Mouse (Mus musculus) granulocyte monocyte progenitor cell, adult 5-6 weeks (primary cell): ENCODE data around the gene Afap1l2. TPM values are rescaled to one million over a fixed set of nuclear protein-coding genes. Genes with fewer than 3 reads are reported as not detected.

Experiments
- ATAC-seq: replicated peaks from 2 replicates; pipeline ENCODE4 v1.8.0; 2016; ENCODE audit warnings: mild to moderate bottlenecking, moderate TSS enrichment, inconsistent platforms; ENCODE audit not compliant: poor library complexity, severe bottlenecking
- total RNA-seq, 2 experiments: library from RNA; stranded (forward) in 1 of 2; stranded (reverse) in 1 of 2; fragments of 200-712, 200-1000 nt in 1 of 2; fragments of >200 nt in 1 of 2; fragmentation: Nextera tagmentation in 1 of 2; gene quantifications; 2 replicates each; pipeline ENCODE4 v1.2.3; 2014 to 2017

Gene Afap1l2
- total RNA-seq (2014; fragmentation: Nextera tagmentation) (not detected in 2 replicates), total RNA-seq (2017) (not detected in 2 replicates)

GRCm38 (mm10) chr19:57007781-57008710 lies at the start of gene Afap1l2:
Gene Afap1l2, minus strand, starts transcription at chr19:57008228.
- peak; percentile 33; the same call in 1 of the 2 replicates for ATAC-seq

- ATAC-seq, result no peak
These were observed 49.5 kb upstream of the Afap1l2 start for GRCm38 (mm10) chr19:57057568-57057967.

- no peak for ATAC-seq
These were observed 47.4 kb upstream of the Afap1l2 start for GRCm38 (mm10) chr19:57055215-57056120.

GRCm38 (mm10) chr19:57052959-57053358 lies 44.9 kb upstream of the Afap1l2 start:
- ATAC-seq, result no peak

- ATAC-seq, result no peak
These were observed 44.0 kb upstream of the Afap1l2 start for GRCm38 (mm10) chr19:57052016-57052415.

- no peak for ATAC-seq
These were observed 41.6 kb upstream of the Afap1l2 start for GRCm38 (mm10) chr19:57049592-57050090.

- ATAC-seq, result no peak
These were observed 39.8 kb upstream of the Afap1l2 start for GRCm38 (mm10) chr19:57047671-57048320.

- peak; percentile 33; the same call in 1 of the 2 replicates for ATAC-seq
These were observed 31.2 kb upstream of the Afap1l2 start for GRCm38 (mm10) chr19:57039258-57039657.

GRCm38 (mm10) chr19:57036860-57037259 lies 28.8 kb upstream of the Afap1l2 start:
- no peak for ATAC-seq

- peak; percentile 65 for ATAC-seq
These were observed 23.6 kb upstream of the Afap1l2 start for GRCm38 (mm10) chr19:57031582-57031981.

- no peak for ATAC-seq
These were observed 21.4 kb upstream of the Afap1l2 start for GRCm38 (mm10) chr19:57029461-57029860.

- ATAC-seq, result no peak
These were observed 20.5 kb upstream of the Afap1l2 start for GRCm38 (mm10) chr19:57028327-57029179.

GRCm38 (mm10) chr19:57026501-57026900 lies 18.5 kb upstream of the Afap1l2 start:
- no peak for ATAC-seq

- ATAC-seq, result no peak
These were observed 9.8 kb upstream of the Afap1l2 start for GRCm38 (mm10) chr19:57017785-57018179.

- no peak for ATAC-seq
These were observed 9.2 kb upstream of the Afap1l2 start for GRCm38 (mm10) chr19:57016995-57017784.

- no peak for ATAC-seq
These were observed 6.8 kb upstream of the Afap1l2 start for GRCm38 (mm10) chr19:57014808-57015207.

GRCm38 (mm10) chr19:57013271-57013677 lies 5.2 kb upstream of the Afap1l2 start:
- no peak for ATAC-seq

- no peak for ATAC-seq
These were observed 4.0 kb upstream of the Afap1l2 start for GRCm38 (mm10) chr19:57012068-57012467.
